Mouse (Mus musculus) naive thymus-derived CD4-positive, alpha-beta T cell, adult 2 months (primary cell): Measurements from ENCODE around the gene Fam107b.
A peak's percentile ranks its signal among the peaks of the same experiment; 100 is the strongest.

Experiments used
- DNase-seq: peaks from one replicate; pipeline ENCODE4 v3.0.0-alpha.2; 2011; ENCODE audit warnings: low read depth

Gene Fam107b

GRCm38 (mm10) chr2:3608868-3609854 is 38.9 kb downstream of the Fam107b start:
- DNase-seq = no peak

GRCm38 (mm10) chr2:3618446-3618845 is 48.2 kb downstream of the Fam107b start:
- DNase-seq = no peak

GRCm38 (mm10) chr2:3621568-3621967 is 51.3 kb downstream of the Fam107b start:
- DNase-seq = no peak

GRCm38 (mm10) chr2:3622158-3622557 is 51.9 kb downstream of the Fam107b start:
- DNase-seq = no peak

GRCm38 (mm10) chr2:3623207-3623980 is 53.1 kb downstream of the Fam107b start:
- no peak for DNase-seq

- DNase-seq = no peak
These were observed 53.8 kb downstream of the Fam107b start for GRCm38 (mm10) chr2:3623981-3624584.

GRCm38 (mm10) chr2:3629096-3629495 is 58.8 kb downstream of the Fam107b start:
- DNase-seq = no peak

GRCm38 (mm10) chr2:3629741-3630140 is 59.5 kb downstream of the Fam107b start:
- peak; percentile 59 for DNase-seq

GRCm38 (mm10) chr2:3630769-3631477 is 60.6 kb downstream of the Fam107b start:
- DNase-seq = no peak

GRCm38 (mm10) chr2:3633137-3633536 is 62.8 kb downstream of the Fam107b start:
- DNase-seq = no peak

GRCm38 (mm10) chr2:3636771-3637170 is 66.5 kb downstream of the Fam107b start:
- DNase-seq = no peak

GRCm38 (mm10) chr2:3641001-3641770 is 70.9 kb downstream of the Fam107b start:
- no peak for DNase-seq

GRCm38 (mm10) chr2:3642949-3643348 is 72.7 kb downstream of the Fam107b start:
- no peak for DNase-seq

- no peak for DNase-seq
These were observed 75.5 kb downstream of the Fam107b start for GRCm38 (mm10) chr2:3645741-3646140.

- peak; percentile 17 for DNase-seq
These were observed 78.9 kb downstream of the Fam107b start for GRCm38 (mm10) chr2:3649171-3649570.

- no peak for DNase-seq
These were observed 84.3 kb downstream of the Fam107b start for GRCm38 (mm10) chr2:3654606-3655005.

GRCm38 (mm10) chr2:3656091-3656490 is 85.8 kb downstream of the Fam107b start:
- no peak for DNase-seq

GRCm38 (mm10) chr2:3656834-3657233 is 86.5 kb downstream of the Fam107b start:
- DNase-seq = no peak

- peak; percentile 19 for DNase-seq
These were observed 87.1 kb downstream of the Fam107b start for GRCm38 (mm10) chr2:3657376-3657775.

- DNase-seq = peak; percentile 76
These were observed 87.8 kb downstream of the Fam107b start for GRCm38 (mm10) chr2:3657811-3658730.
